Mouse (Mus musculus) small intestine, adult 2 months (tissue): Measurements from ENCODE around the gene Zfp318.

ENCODE experiments used
- CTCF ChIP-seq: fragments of 200-500 bp; IDR thresholded peaks from 2 replicates; pipeline ENCODE4 v1.5.1; 2012; ENCODE audit warnings: low read depth, mild to moderate bottlenecking, control low read depth, inconsistent platforms, low read length, moderate library complexity, mixed read lengths; ENCODE audit not compliant: insufficient replicate concordance, insufficient read length; ENCODE audit errors: extremely low read depth
- POLR2A ChIP-seq: fragments of 200-500 bp; IDR thresholded peaks from 2 replicates; pipeline ENCODE4 v1.6.1; 2012; ENCODE audit warnings: low read depth, mild to moderate bottlenecking, control low read depth, inconsistent platforms, low read length, moderate library complexity

GRCm38 (mm10) chr17:46383294-46384060 lies at the start of gene Zfp318:
- no peak for TF ChIP-seq CTCF
- peak; percentile 58; the same call in 1 of the 2 replicates for TF ChIP-seq POLR2A
